Mouse (Mus musculus) fibroblast of lung, adult 2 months (primary cell): ENCODE measurements around the gene Irf7.

Experiments
- DNase-seq: peaks from one replicate; pipeline ENCODE4 v3.0.0-alpha.2; 2011; ENCODE audit warnings: low read depth

Irf7 gene

GRCm38 (mm10) chr7:141220377-141220776 is 45.9 kb downstream of the Irf7 start:
- DNase-seq, result no peak

- no peak for DNase-seq
Measured at GRCm38 (mm10) chr7:141219558-141220099, 46.7 kb downstream of the Irf7 start.

GRCm38 (mm10) chr7:141218557-141219133 is 47.6 kb downstream of the Irf7 start:
- no peak for DNase-seq

GRCm38 (mm10) chr7:141218141-141218540 is 48.1 kb downstream of the Irf7 start:
- no peak for DNase-seq

- DNase-seq, result no peak
Measured at GRCm38 (mm10) chr7:141217343-141218013, 48.8 kb downstream of the Irf7 start.

GRCm38 (mm10) chr7:141216894-141217293 is 49.4 kb downstream of the Irf7 start:
- no peak for DNase-seq

- DNase-seq, result no peak
Measured at GRCm38 (mm10) chr7:141215880-141216733, 50.2 kb downstream of the Irf7 start.

GRCm38 (mm10) chr7:141215101-141215879 is 51.0 kb downstream of the Irf7 start, which contains the start of gene Rassf7:
Gene Rassf7 (plus strand): TSS chr7:141215860.
- DNase-seq, result peak; percentile 44

- no peak for DNase-seq
Measured at GRCm38 (mm10) chr7:141214310-141214709, 52.0 kb downstream of the Irf7 start.

GRCm38 (mm10) chr7:141213605-141214235 is 52.6 kb downstream of the Irf7 start, which contains the start of gene Lmntd2:
Gene Lmntd2 (minus strand): TSS chr7:141214080.
- DNase-seq, result no peak

- no peak for DNase-seq
Measured at GRCm38 (mm10) chr7:141213133-141213532, 53.1 kb downstream of the Irf7 start.
